Mouse (Mus musculus) liver, embryonic 14.5 days (tissue): ENCODE measurements at regions not wholly inside any gene's neighbourhood (a gene's known extent, or its start where the extent isn't known, plus 50 kb on each side); places are given as distances from the start of the nearest gene placed in this dataset.

Experiments used
- CTCF ChIP-seq: IDR thresholded peaks from 2 replicates; pipeline ENCODE4 v1.5.1; 2016; ENCODE audit warnings: antibody characterized with exemption, low read depth, control low read depth
- EP300 ChIP-seq: IDR thresholded peaks from 2 replicates; pipeline ENCODE4 v1.6.1; 2016; ENCODE audit warnings: antibody characterized with exemption, low read depth

- TF ChIP-seq EP300: no peak
- TF ChIP-seq CTCF: no peak
Measured at GRCm38 (mm10) chr5:106367312-106367711, 90.7 kb downstream of the Barhl2 start.
